Mouse (Mus musculus): ENCODE measurements around the gene Sema4c.

Gene Sema4c

GRCm38 (mm10) chr1:36576991-36577675 is 19.0 kb upstream of the Sema4c start:
- DNase-seq, result no peak

- DNase-seq, result no peak
These were observed 17.2 kb upstream of the Sema4c start for GRCm38 (mm10) chr1:36575347-36575746.

GRCm38 (mm10) chr1:36574196-36574955 is 16.2 kb upstream of the Sema4c start:
- DNase-seq, result no peak

- no peak for DNase-seq
These were observed 15.4 kb upstream of the Sema4c start for GRCm38 (mm10) chr1:36573524-36573923.

- DNase-seq, result no peak
These were observed 14.6 kb upstream of the Sema4c start for GRCm38 (mm10) chr1:36572709-36573108.

GRCm38 (mm10) chr1:36572140-36572700 is 14.1 kb upstream of the Sema4c start:
- no peak for DNase-seq

GRCm38 (mm10) chr1:36571627-36572026 is 13.5 kb upstream of the Sema4c start:
- DNase-seq, result peak; percentile 85

GRCm38 (mm10) chr1:36570320-36570719 is 12.2 kb upstream of the Sema4c start:
- DNase-seq, result no peak

GRCm38 (mm10) chr1:36569694-36570276 is 11.6 kb upstream of the Sema4c start:
- no peak for DNase-seq

- DNase-seq, result no peak
These were observed 10.6 kb upstream of the Sema4c start for GRCm38 (mm10) chr1:36568776-36569175.

GRCm38 (mm10) chr1:36567818-36568603 is 9.9 kb upstream of the Sema4c start:
- DNase-seq, result no peak

- DNase-seq, result no peak
These were observed 8.3 kb upstream of the Sema4c start for GRCm38 (mm10) chr1:36566425-36566824.

- DNase-seq, result peak; percentile 56
These were observed 6.0 kb upstream of the Sema4c start for GRCm38 (mm10) chr1:36564101-36564500.

- no peak for DNase-seq
These were observed 5.5 kb upstream of the Sema4c start for GRCm38 (mm10) chr1:36563632-36564031.

- DNase-seq, result no peak
These were observed 5.0 kb upstream of the Sema4c start for GRCm38 (mm10) chr1:36563197-36563596.

GRCm38 (mm10) chr1:36562388-36562787 is 4.2 kb upstream of the Sema4c start:
- no peak for DNase-seq

GRCm38 (mm10) chr1:36560903-36561302 is 2.8 kb upstream of the Sema4c start:
- DNase-seq, result peak; percentile 78

GRCm38 (mm10) chr1:36559888-36560287 is 1.7 kb upstream of the Sema4c start:
- no peak for DNase-seq

GRCm38 (mm10) chr1:36559256-36559655 is 1.1 kb upstream of the Sema4c start:
- no peak for DNase-seq

- peak; percentile 73 for DNase-seq
These were observed 615 bp downstream of the Sema4c start for GRCm38 (mm10) chr1:36557457-36558011.

- DNase-seq, result peak; percentile 85
These were observed 1.3 kb downstream of the Sema4c start for GRCm38 (mm10) chr1:36556553-36557456.
